Mouse (Mus musculus) ovary, postnatal 36 days (tissue): ENCODE data around the gene Rhox4a.
"Not testable (repeated sequence)": the region's sequence is repeated elsewhere in the genome, so short reads cannot be mapped to it uniquely, and the experiment has no call there.

Experiments used
- DNase-seq: peaks from one replicate; pipeline ENCODE4 v3.0.0; 2022; ENCODE audit warnings: low spot score, mixed read lengths

Gene Rhox4a

DNA sequence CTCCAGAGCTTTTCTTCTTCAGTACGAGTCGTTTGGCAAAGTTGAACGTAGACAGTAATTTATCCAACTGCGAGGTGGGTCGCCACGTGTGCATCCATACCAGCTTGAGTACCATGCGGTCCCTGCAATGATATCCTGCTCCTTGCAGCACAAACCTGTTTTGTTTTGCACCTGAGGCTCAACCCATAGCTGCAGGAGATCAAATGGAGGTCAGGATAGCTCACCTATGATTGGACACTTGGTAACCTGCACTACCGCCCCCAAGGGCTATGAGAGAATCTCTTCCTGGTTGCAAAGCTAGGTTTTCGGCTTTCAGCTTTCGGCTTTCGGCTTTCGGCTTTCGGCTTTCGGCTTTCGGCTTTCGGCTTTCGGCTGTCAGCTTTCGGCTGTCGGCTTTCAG lies at the start of gene Rhox4a:
Rhox4a (plus strand) TSS at position 301 of the 400 bp plus-strand sequence.
- not testable (repeated sequence) for DNase-seq

DNA sequence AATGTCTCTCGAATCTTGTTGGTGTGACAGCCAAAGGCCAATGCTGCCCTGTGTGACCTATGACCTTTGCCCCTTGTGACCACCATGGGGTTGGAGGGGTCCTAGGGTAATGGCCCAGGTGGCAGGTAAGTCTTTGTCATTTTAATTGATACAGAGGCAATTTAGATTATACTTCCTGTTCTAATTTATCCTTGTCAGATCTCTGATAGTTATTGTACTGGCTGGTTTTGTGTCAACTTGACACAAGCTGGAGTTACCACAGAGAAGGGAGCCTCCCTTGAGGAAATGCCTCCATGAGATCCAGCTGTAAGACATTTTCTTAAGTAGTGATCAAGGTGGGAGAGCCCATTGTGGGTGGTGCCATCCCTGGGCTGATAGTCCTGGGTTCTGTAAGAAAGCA lies 43.0 kb upstream of the Rhox4a start, which contains the start of gene Rhox1:
Rhox1 (minus strand) TSS at position 101 of the 400 bp plus-strand sequence.
- not testable (repeated sequence) for DNase-seq

DNA sequence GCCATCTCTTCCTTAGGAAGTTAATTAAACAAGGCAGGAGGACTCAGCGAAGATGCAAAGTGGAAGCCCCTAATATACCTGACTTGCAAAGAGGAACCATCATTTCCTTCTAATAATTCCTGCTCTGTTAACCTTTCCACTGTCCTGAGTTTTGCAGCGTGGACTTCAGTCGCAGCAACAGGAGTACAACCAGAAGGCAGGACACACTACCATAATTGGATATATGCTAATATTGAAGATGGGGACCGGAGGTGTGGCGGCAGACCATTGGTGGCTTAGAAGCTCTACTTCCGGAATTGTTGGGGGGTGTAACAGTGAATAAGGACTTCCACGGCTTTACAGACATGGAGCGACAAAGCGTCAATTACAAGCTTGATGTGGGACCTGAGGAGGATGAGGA lies 20.5 kb upstream of the Rhox4a start, which contains the start of gene Rhox2a:
Rhox2a (plus strand) TSS at position 301 of the 400 bp plus-strand sequence.
- DNase-seq: not testable (repeated sequence)

DNA sequence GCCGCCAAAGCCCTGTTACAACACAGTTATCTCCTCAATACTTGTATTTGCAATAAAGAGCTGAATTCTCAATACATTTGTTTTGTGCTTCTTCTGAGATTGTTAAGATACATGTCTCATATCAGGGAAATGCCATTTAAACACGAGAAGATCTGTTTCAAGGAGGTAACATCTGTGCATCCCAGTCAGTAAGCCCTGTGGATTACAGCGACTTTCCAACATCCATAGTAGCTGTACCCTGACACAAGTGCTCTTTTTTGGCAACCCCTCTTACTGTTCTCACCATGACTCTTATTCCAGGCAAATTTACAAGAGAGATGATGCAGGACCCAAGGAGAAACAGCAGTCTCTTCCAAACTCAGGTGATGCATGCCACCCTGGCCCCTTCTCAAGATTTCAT lies 15.5 kb upstream of the Rhox4a start, which contains the start of gene Rhox3a:
Rhox3a (plus strand) TSS at position 301 of the 400 bp plus-strand sequence.
- not testable (repeated sequence) for DNase-seq
